In the genomic region with DNA sequence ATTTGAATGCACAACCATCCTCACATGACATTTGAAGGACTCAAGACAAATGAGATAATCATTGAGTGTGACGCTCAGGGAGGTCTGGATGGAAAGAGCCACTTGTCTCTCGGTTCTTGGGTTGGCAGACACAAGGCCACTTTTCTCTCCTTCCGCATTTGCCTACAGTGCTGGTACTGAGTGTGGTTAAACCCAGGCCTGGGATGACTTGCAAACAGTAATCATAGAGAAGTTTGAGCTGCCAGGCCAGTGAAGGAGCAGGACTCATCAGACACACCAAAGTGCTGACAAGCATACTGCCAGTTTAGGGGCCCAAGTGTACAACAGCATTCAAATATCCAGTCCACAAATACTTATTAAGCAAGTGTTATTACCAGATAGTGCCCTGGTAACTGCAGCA, we compare ENCODE assay signal across 10 mouse cellular contexts.
DNase-seq lines count a peak whose midpoint lies in the region; ATAC-seq and TF ChIP-seq lines count a peak whose summit lies in the region.
"Had no signal": no experiment of that assay in that cellular context is flagged by ENCODE, and none has a peak within 500 bp of the region (broad histone marks: within the 10 kb centered on the region; RNA-seq: fewer than 3 reads in every experiment).

No protein-coding gene starts in this region.

- H3K4me2 ChIP-seq in kidney, embryonic 15.5 days = no peak overlapping the region
- H3K4me2 ChIP-seq in hindbrain, embryonic 12.5 days (replicated peaks) = no peak overlapping the region
- no peak overlapping the region for H3K4me2 ChIP-seq in midbrain, postnatal 0 days (ENCODE audit: low read depth, low read length, poor library complexity, severe bottlenecking)

- H3K27me3 ChIP-seq in kidney, embryonic 15.5 days = no peaks in the 10 kb centered on the region
- H3K27me3 ChIP-seq in embryonic facial prominence, embryonic 10.5 days (replicated peaks; ENCODE audit: low read depth, poor library complexity, severe bottlenecking) = no peaks in the 10 kb centered on the region
- H3K27me3 ChIP-seq in hindbrain, embryonic 12.5 days = no peaks in the 10 kb centered on the region
- no peaks in the 10 kb centered on the region for H3K27me3 ChIP-seq in midbrain, postnatal 0 days (ENCODE audit: insufficient read depth, low read length)

- no peaks in the 10 kb centered on the region for H3K36me3 ChIP-seq in kidney, embryonic 15.5 days
- peaks cover 19% of the 10 kb centered on the region for H3K36me3 ChIP-seq in embryonic facial prominence, embryonic 10.5 days (replicated peaks)
- peaks cover 7% of the 10 kb centered on the region; the same call in 1 of the 2 replicates for H3K36me3 ChIP-seq in hindbrain, embryonic 12.5 days
- H3K36me3 ChIP-seq in midbrain, postnatal 0 days (ENCODE audit: insufficient read depth, low read length) = no peaks in the 10 kb centered on the region

- 90% methylated on average over 3 of the region's 3 CpGs for WGBS in kidney, embryonic 15.5 days
- 85% methylated on average over 3 of the region's 3 CpGs for WGBS in embryonic facial prominence, embryonic 10.5 days
- WGBS in hindbrain, embryonic 12.5 days = 80% methylated on average over 3 of the region's 3 CpGs
- WGBS in midbrain, postnatal 0 days = 80% methylated on average over 3 of the region's 3 CpGs

- no peak for TF ChIP-seq CTCF in midbrain, postnatal 0 days (IDR thresholded peaks at IDR 0.05)

- no peak overlapping the region for H3K9ac ChIP-seq in kidney, embryonic 15.5 days
- no peak overlapping the region for H3K9ac ChIP-seq in hindbrain, embryonic 12.5 days
- 0 out of 2 replicates have a peak overlapping the region, but pooled peaks have one; percentile 24 for H3K9ac ChIP-seq in midbrain, postnatal 0 days (replicated peaks; ENCODE audit: low read length, poor library complexity, severe bottlenecking)

- peak overlapping the region; percentile 89; the same call in 1 of the 2 replicates for H3K27ac ChIP-seq in kidney, embryonic 15.5 days
- H3K27ac ChIP-seq in embryonic facial prominence, embryonic 10.5 days (replicated peaks) = peak overlapping the region; percentile 25
- peak overlapping the region; percentile 79; the same call in 1 of the 2 replicates for H3K27ac ChIP-seq in hindbrain, embryonic 12.5 days
- peak overlapping the region; percentile 63; the same call in 1 of the 2 replicates for H3K27ac ChIP-seq in midbrain, postnatal 0 days (ENCODE audit: low read depth, low read length)

- H3K9me3 ChIP-seq in kidney, embryonic 15.5 days (replicated peaks) = no peaks in the 10 kb centered on the region
- H3K9me3 ChIP-seq in embryonic facial prominence, embryonic 10.5 days = no peaks in the 10 kb centered on the region
- H3K9me3 ChIP-seq in hindbrain, embryonic 12.5 days (replicated peaks) = no peaks in the 10 kb centered on the region
- H3K9me3 ChIP-seq in midbrain, postnatal 0 days (ENCODE audit: low read length) = no peaks in the 10 kb centered on the region

- ATAC-seq in kidney, embryonic 15.5 days (replicated peaks; ENCODE audit: low FRiP score) = no peak
- ATAC-seq in hindbrain, embryonic 12.5 days (ENCODE audit: low FRiP score) = no peak
- ATAC-seq in midbrain, postnatal 0 days (ENCODE audit: low FRiP score) = no peak

- no peak overlapping the region for H3K4me3 ChIP-seq in kidney, embryonic 15.5 days (replicated peaks)
- H3K4me3 ChIP-seq in embryonic facial prominence, embryonic 10.5 days = no peak overlapping the region
- no peak overlapping the region for H3K4me3 ChIP-seq in hindbrain, embryonic 12.5 days
- H3K4me3 ChIP-seq in midbrain, postnatal 0 days (ENCODE audit: low read depth, low read length) = no peak overlapping the region
- H3K4me3 ChIP-seq: myocyte had no signal

- DNase-seq in kidney, postnatal 36 days = no peak
- DNase-seq in embryonic facial prominence, embryonic 10.5 days (ENCODE audit: low spot score) = no peak
- DNase-seq in midbrain, postnatal 0 days (ENCODE audit: low spot score) = no peak
- DNase-seq in embryo, embryonic 10 days (ENCODE audit: low spot score) = no peak
- no peak for DNase-seq in right cerebral cortex, postnatal 25 days
- DNase-seq: cerebellum, postnatal 25 days; kidney, adult 18-20 months had no signal

- peaks cover 67% of the 10 kb centered on the region for H3K4me1 ChIP-seq in kidney, embryonic 15.5 days
- H3K4me1 ChIP-seq in embryonic facial prominence, embryonic 10.5 days = peaks cover 13% of the 10 kb centered on the region
- H3K4me1 ChIP-seq in hindbrain, embryonic 12.5 days = peaks cover 18% of the 10 kb centered on the region
- H3K4me1 ChIP-seq in midbrain, postnatal 0 days (ENCODE audit: insufficient read depth, low read length) = no peaks in the 10 kb centered on the region

Comparison
In these comparisons a context has a peak if more than half of its experiments do, and no peak if none do; other contexts are left out.
1. H3K27ac ChIP-seq: peak in every context shown above with its lines; median percentile 89 in kidney, embryonic 15.5 days; 79 in hindbrain, embryonic 12.5 days; 63 in midbrain, postnatal 0 days; 25 in embryonic facial prominence, embryonic 10.5 days.